Mouse (Mus musculus) midbrain, embryonic 11.5 days (tissue): ENCODE results near the gene Ccdc113. TPM values are rescaled to one million over a fixed set of nuclear protein-coding genes. Genes with fewer than 3 reads are reported as not detected.

Source experiments
- ATAC-seq: fragments of 200-750 bp; cut with Nextera tagmentation; 2 replicates; pipeline ENCODE4 v1.8.0; 2017; ENCODE audit warnings: moderate TSS enrichment, moderate library complexity; ENCODE audit not compliant: low FRiP score
- DNase-seq: peaks from one replicate; pipeline ENCODE4 v3.0.0; 2015; ENCODE audit warnings: low spot score; ENCODE audit errors: missing footprints
- H3K27ac ChIP-seq: fragments of 300-500 bp; sonication (generic); 2 replicates; pipeline ENCODE4 v1.5.1; 2014; ENCODE audit warnings: low read depth, low read length
- H3K27me3 ChIP-seq: fragments of 300-500 bp; sonication (generic); 2 replicates; pipeline ENCODE4 v1.6.1; 2014; ENCODE audit warnings: mild to moderate bottlenecking, low read length, moderate library complexity, mixed read lengths; ENCODE audit not compliant: control insufficient read depth, insufficient read depth
- H3K36me3 ChIP-seq: fragments of 300-500 bp; sonication (generic); 2 replicates; pipeline ENCODE4 v1.6.1; 2014; ENCODE audit warnings: mild to moderate bottlenecking, low read length, moderate library complexity, mixed read lengths; ENCODE audit not compliant: control insufficient read depth, insufficient read depth
- H3K4me1 ChIP-seq: fragments of 300-500 bp; sonication (generic); 2 replicates; pipeline ENCODE4 v1.6.1; 2014; ENCODE audit warnings: low read length; ENCODE audit not compliant: control insufficient read depth, insufficient read depth
- H3K4me2 ChIP-seq: fragments of 300-500 bp; sonication (generic); 2 replicates; pipeline ENCODE4 v1.6.1; 2014; ENCODE audit warnings: mild to moderate bottlenecking, moderate library complexity
- H3K4me3 ChIP-seq: fragments of 300-500 bp; sonication (generic); 2 replicates; pipeline ENCODE4 v1.5.1; 2014; ENCODE audit warnings: low read depth, low read length
- H3K9ac ChIP-seq: fragments of 300-500 bp; sonication (generic); 2 replicates; pipeline ENCODE4 v1.6.1; 2014; ENCODE audit warnings: low read length
- H3K9me3 ChIP-seq: fragments of 300-500 bp; sonication (generic); 2 replicates; pipeline ENCODE4 v1.6.1; 2016; ENCODE audit warnings: low read length; ENCODE audit not compliant: control insufficient read depth
- WGBS: fragments of 180-500 bp; shearing (Covaris S2); extraction: QIAGEN DNeasy Blood & Tissue Kit; methylation state at CpG from one replicate; pipeline ENCODE4 v1.1.7; 2014; 5-methylcytosine and 5-hydroxymethylcytosine counted together
- polyA plus RNA-seq: library from polyadenylated mRNA; unstranded; fragments of >200 nt; fragmentation: Nextera tagmentation; extraction: Ambion mirVana; gene quantifications from 2 replicates; pipeline ENCODE4 v1.2.1, GENCODE M21; 2014

The Ccdc113 gene
- polyA plus RNA-seq, 1 experiment from 2014 or later: not detected

GRCm38 (mm10) chr8:95499266-95500064 lies 34.4 kb upstream of the Ccdc113 start:
- DNase-seq (no peak), ATAC-seq (no peak)
- WGBS: 58% methylated on average over 4 of the region's 4 CpGs
- Histone ChIP-seq H3K9ac (no peak overlapping the region), H3K4me3 (no peak overlapping the region), H3K36me3 (no peaks in the 10 kb centered on the region), H3K4me1 (no peaks in the 10 kb centered on the region), H3K9me3 (no peaks in the 10 kb centered on the region), H3K4me2 (no peak overlapping the region), H3K27me3 (no peaks in the 10 kb centered on the region), H3K27ac (no peak overlapping the region)

- 91% methylated on average over 5 of the region's 5 CpGs for whole genome bisulfite sequencing
- Histone ChIP-seq H3K27me3 (no peaks in the 10 kb centered on the region), H3K9me3 (no peaks in the 10 kb centered on the region), H3K4me1 (no peaks in the 10 kb centered on the region), H3K4me2 (no peak overlapping the region), H3K4me3 (no peak overlapping the region), H3K27ac (no peak overlapping the region), H3K36me3 (no peaks in the 10 kb centered on the region), H3K9ac (no peak overlapping the region)
- DNase-seq (no peak), ATAC-seq (no peak)
Observed at GRCm38 (mm10) chr8:95500436-95500835, 33.4 kb upstream of the Ccdc113 start.

- H3K27me3 ChIP-seq: no peaks in the 10 kb centered on the region
- no peak for DNase-seq
- H3K4me1 ChIP-seq: no peaks in the 10 kb centered on the region
- ATAC-seq: no peak
- H3K4me3 ChIP-seq: no peak overlapping the region
- no peak overlapping the region for H3K9ac ChIP-seq
- WGBS: 86% methylated on average over 7 of the region's 7 CpGs
- H3K27ac ChIP-seq: no peak overlapping the region
- H3K4me2 ChIP-seq: no peak overlapping the region
- no peaks in the 10 kb centered on the region; the same call in 1 of the 2 replicates for H3K9me3 ChIP-seq
- no peaks in the 10 kb centered on the region for H3K36me3 ChIP-seq
Observed at GRCm38 (mm10) chr8:95502431-95502830, 31.5 kb upstream of the Ccdc113 start.

GRCm38 (mm10) chr8:95504835-95505234 lies 29.1 kb upstream of the Ccdc113 start:
- Histone ChIP-seq H3K4me3 (no peak overlapping the region), H3K9ac (no peak overlapping the region), H3K36me3 (no peaks in the 10 kb centered on the region), H3K4me1 (no peaks in the 10 kb centered on the region), H3K27me3 (no peaks in the 10 kb centered on the region), H3K9me3 (no peaks in the 10 kb centered on the region; the same call in 1 of the 2 replicates), H3K27ac (no peak overlapping the region), H3K4me2 (no peak overlapping the region)
- DNase-seq: no peak
- WGBS: 66% methylated on average over 5 of the region's 5 CpGs
- ATAC-seq: no peak

- H3K27me3 ChIP-seq: no peaks in the 10 kb centered on the region
- H3K27ac ChIP-seq: no peak overlapping the region
- H3K36me3 ChIP-seq: no peaks in the 10 kb centered on the region
- WGBS: 85% methylated on average over 3 of the region's 3 CpGs
- no peaks in the 10 kb centered on the region for H3K4me1 ChIP-seq
- H3K9ac ChIP-seq: no peak overlapping the region
- ATAC-seq: no peak
- no peak overlapping the region for H3K4me2 ChIP-seq
- H3K9me3 ChIP-seq: no peaks in the 10 kb centered on the region; the same call in 1 of the 2 replicates
- no peak overlapping the region for H3K4me3 ChIP-seq
- DNase-seq: no peak
Observed at GRCm38 (mm10) chr8:95505606-95506005, 28.3 kb upstream of the Ccdc113 start.

- H3K4me1 ChIP-seq: no peaks in the 10 kb centered on the region
- 80% methylated on average over 5 of the region's 5 CpGs for WGBS
- no peaks in the 10 kb centered on the region for H3K36me3 ChIP-seq
- no peak overlapping the region for H3K4me2 ChIP-seq
- H3K27ac ChIP-seq: no peak overlapping the region
- H3K27me3 ChIP-seq: no peaks in the 10 kb centered on the region
- no peak overlapping the region for H3K4me3 ChIP-seq
- DNase-seq (no peak), ATAC-seq (no peak)
- H3K9ac ChIP-seq: no peak overlapping the region
- no peaks in the 10 kb centered on the region; the same call in 1 of the 2 replicates for H3K9me3 ChIP-seq
Observed at GRCm38 (mm10) chr8:95506245-95506644, 27.6 kb upstream of the Ccdc113 start.

GRCm38 (mm10) chr8:95512257-95512656 lies 21.6 kb upstream of the Ccdc113 start:
- Histone ChIP-seq H3K36me3 (no peaks in the 10 kb centered on the region), H3K4me1 (no peaks in the 10 kb centered on the region), H3K27me3 (no peaks in the 10 kb centered on the region), H3K4me3 (no peak overlapping the region), H3K27ac (no peak overlapping the region), H3K9ac (no peak overlapping the region), H3K9me3 (no peaks in the 10 kb centered on the region), H3K4me2 (no peak overlapping the region)
- ATAC-seq (no peak), DNase-seq (no peak)
- WGBS: 56% methylated on average over 4 of the region's 4 CpGs

- Histone ChIP-seq H3K4me3 (no peak overlapping the region), H3K9ac (no peak overlapping the region), H3K4me1 (no peaks in the 10 kb centered on the region), H3K27me3 (no peaks in the 10 kb centered on the region), H3K9me3 (no peaks in the 10 kb centered on the region), H3K4me2 (no peak overlapping the region), H3K27ac (no peak overlapping the region), H3K36me3 (no peaks in the 10 kb centered on the region)
- DNase-seq: no peak
- ATAC-seq: no peak
- 86% methylated on average over 4 of the region's 4 CpGs for WGBS
Observed at GRCm38 (mm10) chr8:95513219-95513618, 20.7 kb upstream of the Ccdc113 start.

GRCm38 (mm10) chr8:95516928-95517327 lies 17.0 kb upstream of the Ccdc113 start:
- Histone ChIP-seq H3K4me2 (no peak overlapping the region), H3K9me3 (no peaks in the 10 kb centered on the region), H3K27ac (no peak overlapping the region), H3K4me3 (no peak overlapping the region), H3K27me3 (no peaks in the 10 kb centered on the region), H3K9ac (no peak overlapping the region), H3K36me3 (no peaks in the 10 kb centered on the region), H3K4me1 (no peaks in the 10 kb centered on the region)
- ATAC-seq: no peak
- no peak for DNase-seq
- WGBS: 93% methylated on average over 6 of the region's 6 CpGs
